Mouse (Mus musculus): ENCODE measurements at regions not wholly inside any gene's neighbourhood (a gene's known extent, or its start where the extent isn't known, plus 50 kb on each side); places are given as distances from the start of the nearest gene placed in this dataset.

DNA sequence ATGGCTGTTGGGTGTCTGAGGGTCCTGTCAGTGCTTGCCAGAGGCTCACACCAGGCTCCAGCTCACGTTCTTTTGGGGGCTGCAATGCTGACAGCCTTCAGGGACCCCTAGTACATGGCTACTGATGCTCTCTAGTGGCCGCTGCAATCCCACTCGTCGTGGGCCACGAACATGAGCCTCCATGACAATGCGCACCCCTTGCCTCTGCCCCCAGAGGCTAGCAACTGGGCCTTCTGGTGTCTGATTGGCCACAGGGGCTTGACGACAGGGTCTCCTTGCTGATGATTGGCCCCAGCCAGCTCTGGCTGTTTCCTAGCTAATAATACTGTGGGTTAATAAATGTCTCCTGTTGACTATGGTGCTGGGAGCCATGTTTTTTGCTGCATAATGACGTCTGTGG lies 61.1 kb downstream of the Rtl1 start:
- Histone ChIP-seq H3K4me3 (ENCODE audit: low read length) (no peak overlapping the region), H3K4me2 (ENCODE audit: low read depth, low read length) (no peak overlapping the region), H3K9me3 (ENCODE audit: control insufficient read depth, low read length) (peaks cover 43% of the 10 kb centered on the region), H3K27ac (ENCODE audit: low read length) (no peak overlapping the region), H3K36me3 (ENCODE audit: control insufficient read depth, insufficient read depth, low read length) (peaks cover 5% of the 10 kb centered on the region; the same call in 1 of the 2 replicates), H3K27me3 (ENCODE audit: control insufficient read depth, insufficient read depth, low read depth, low read length) (no peaks in the 10 kb centered on the region), H3K9ac (ENCODE audit: low read length) (no peak overlapping the region), H3K4me1 (replicated peaks; ENCODE audit: control insufficient read depth, insufficient read depth, low read length) (peaks cover 5% of the 10 kb centered on the region; the same call in 1 of the 2 replicates)
- 86% methylated on average over 8 of the region's 8 CpGs for WGBS
- no peak for ATAC-seq (ENCODE audit: low read depth)

DNA sequence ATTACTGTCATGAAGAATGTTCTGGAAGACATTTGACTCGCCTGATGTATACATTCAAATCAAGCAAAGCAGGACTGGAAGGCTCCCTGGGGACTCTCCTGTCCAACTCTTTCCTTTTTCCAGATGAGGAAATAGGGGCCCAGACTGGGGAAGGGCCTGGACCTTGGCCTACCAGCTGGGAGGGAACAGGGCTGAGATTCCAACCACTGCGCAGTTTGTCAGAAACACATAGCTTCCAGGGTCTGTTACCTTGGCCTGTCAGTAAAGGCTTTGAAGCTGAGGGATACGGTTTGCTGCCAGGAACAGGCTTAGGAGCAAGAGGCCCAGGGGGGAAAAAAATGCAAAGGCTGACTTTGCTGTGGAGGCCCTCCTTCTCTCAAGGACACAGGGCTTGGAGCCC lies 61.5 kb downstream of the Rtl1 start:
- Histone ChIP-seq H3K4me2 (ENCODE audit: low read depth, low read length) (no peak overlapping the region), H3K4me1 (replicated peaks; ENCODE audit: control insufficient read depth, insufficient read depth, low read length) (peaks cover 5% of the 10 kb centered on the region), H3K27ac (ENCODE audit: low read length) (no peak overlapping the region), H3K4me3 (ENCODE audit: low read length) (no peak overlapping the region), H3K27me3 (ENCODE audit: control insufficient read depth, insufficient read depth, low read depth, low read length) (no peaks in the 10 kb centered on the region), H3K9ac (ENCODE audit: low read length) (no peak overlapping the region), H3K9me3 (ENCODE audit: control insufficient read depth, low read length) (peaks cover 43% of the 10 kb centered on the region), H3K36me3 (ENCODE audit: control insufficient read depth, insufficient read depth, low read length) (peaks cover 5% of the 10 kb centered on the region; the same call in 1 of the 2 replicates)
- 83% methylated on average over 3 of the region's 3 CpGs for WGBS
- no peak for ATAC-seq (ENCODE audit: low read depth)

DNA sequence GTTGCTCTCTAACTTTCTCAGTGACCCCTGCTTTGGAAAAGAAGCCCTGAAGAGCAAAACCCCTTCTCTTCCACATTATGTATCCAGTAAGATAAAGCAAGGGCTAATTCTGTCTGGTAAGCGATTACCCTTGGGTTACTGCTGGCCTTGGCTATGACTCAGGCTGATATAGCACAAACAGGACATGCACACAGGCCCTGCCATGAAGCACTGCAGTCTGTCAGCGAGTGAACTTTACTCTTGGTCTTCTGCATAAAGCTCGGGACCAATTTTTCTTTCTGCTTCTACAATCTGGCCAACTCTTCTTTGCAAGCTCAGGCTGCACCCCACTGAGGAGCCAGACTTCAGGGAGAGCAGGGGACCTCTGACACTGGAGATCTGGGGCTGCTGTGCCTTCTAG lies 63.6 kb downstream of the Rtl1 start:
- Histone ChIP-seq H3K27me3 (ENCODE audit: control insufficient read depth, insufficient read depth, low read depth, low read length) (no peaks in the 10 kb centered on the region), H3K4me3 (ENCODE audit: low read length) (no peak overlapping the region), H3K4me1 (replicated peaks; ENCODE audit: control insufficient read depth, insufficient read depth, low read length) (peaks cover 21% of the 10 kb centered on the region), H3K9ac (ENCODE audit: low read length) (no peak overlapping the region), H3K27ac (ENCODE audit: low read length) (no peak overlapping the region), H3K36me3 (ENCODE audit: control insufficient read depth, insufficient read depth, low read length) (peaks cover 5% of the 10 kb centered on the region; the same call in 1 of the 2 replicates), H3K4me2 (ENCODE audit: low read depth, low read length) (no peak overlapping the region), H3K9me3 (ENCODE audit: control insufficient read depth, low read length) (peaks cover 31% of the 10 kb centered on the region)
- ATAC-seq (ENCODE audit: low read depth) = no peak
- 78% methylated on average over 3 of the region's 3 CpGs for WGBS

DNA sequence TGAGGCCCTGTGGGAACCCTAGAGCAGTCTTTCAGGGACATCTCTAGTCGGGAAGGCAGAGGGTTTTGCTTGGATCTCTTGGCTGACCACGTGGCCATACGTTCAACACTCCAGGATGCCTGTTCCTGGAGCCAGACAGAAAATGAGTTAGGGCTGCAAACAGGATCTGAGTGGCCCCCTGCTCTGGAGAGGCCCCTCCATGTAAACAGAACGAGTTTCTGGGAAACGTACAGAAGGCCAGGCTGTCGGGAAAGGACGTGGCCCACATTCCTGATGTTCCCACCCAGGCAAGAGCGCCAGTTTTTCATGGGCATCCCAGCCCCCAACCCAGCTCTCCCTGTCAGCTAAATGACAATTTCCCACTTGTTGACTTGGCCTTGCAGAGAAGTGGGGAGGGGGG lies 67.7 kb downstream of the Rtl1 start:
- ATAC-seq (ENCODE audit: low read depth) = peak; percentile 30; the same call in 1 of the 2 replicates
- H3K27me3 ChIP-seq (ENCODE audit: control insufficient read depth, insufficient read depth, low read depth, low read length) = no peaks in the 10 kb centered on the region
- H3K9me3 ChIP-seq (ENCODE audit: control insufficient read depth, low read length) = peaks cover 21% of the 10 kb centered on the region
- 17% methylated on average over 8 of the region's 8 CpGs for WGBS
- no peak overlapping the region for H3K4me2 ChIP-seq (ENCODE audit: low read depth, low read length)
- no peak overlapping the region for H3K4me3 ChIP-seq (ENCODE audit: low read length)
- peaks cover 33% of the 10 kb centered on the region for H3K4me1 ChIP-seq (replicated peaks; ENCODE audit: control insufficient read depth, insufficient read depth, low read length)
- peak overlapping the region; percentile 71 for H3K27ac ChIP-seq (ENCODE audit: low read length)
- H3K36me3 ChIP-seq (ENCODE audit: control insufficient read depth, insufficient read depth, low read length) = no peaks in the 10 kb centered on the region
- no peak overlapping the region; the same call in 1 of the 2 replicates for H3K9ac ChIP-seq (ENCODE audit: low read length)

DNA sequence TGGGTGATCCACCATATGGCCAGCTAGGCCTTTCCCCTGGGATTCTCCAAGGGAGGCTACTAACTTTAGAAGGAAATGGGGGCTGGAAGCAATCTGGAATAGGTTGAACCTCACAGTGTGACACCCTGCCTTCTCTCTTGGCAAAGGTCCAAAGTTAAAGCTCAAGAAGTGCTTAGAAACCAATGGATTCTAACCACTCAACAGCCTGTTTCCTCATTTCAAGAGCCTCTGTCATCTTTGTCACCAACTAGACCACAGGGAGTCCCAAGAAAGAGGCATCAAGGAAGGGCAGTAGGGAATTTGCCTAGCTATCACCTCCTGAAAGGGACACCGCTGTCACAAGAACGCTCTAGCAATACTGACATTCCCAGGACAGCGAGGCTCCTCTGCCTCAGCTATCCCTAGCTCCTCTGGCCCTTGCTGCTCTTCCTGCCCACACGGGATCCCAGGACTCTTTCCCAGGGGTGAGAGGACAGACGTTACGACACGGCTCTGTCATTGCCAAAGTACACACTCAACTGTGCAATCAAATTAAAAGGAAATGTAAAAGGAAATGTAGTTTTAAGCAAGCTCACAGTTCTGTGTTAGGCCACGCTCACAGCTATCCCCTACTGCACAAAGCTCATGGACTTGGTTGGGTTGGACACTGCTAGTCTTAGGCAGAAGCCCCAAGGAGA lies 68.6 kb downstream of the Rtl1 start:
- ATAC-seq (ENCODE audit: low read depth) = peak; percentile 8; the same call in 1 of the 2 replicates
- Histone ChIP-seq H3K9ac (ENCODE audit: low read length) (no peak overlapping the region), H3K4me1 (replicated peaks; ENCODE audit: control insufficient read depth, insufficient read depth, low read length) (peaks cover 33% of the 10 kb centered on the region), H3K36me3 (ENCODE audit: control insufficient read depth, insufficient read depth, low read length) (no peaks in the 10 kb centered on the region), H3K4me3 (ENCODE audit: low read length) (no peak overlapping the region), H3K27me3 (ENCODE audit: control insufficient read depth, insufficient read depth, low read depth, low read length) (no peaks in the 10 kb centered on the region), H3K4me2 (ENCODE audit: low read depth, low read length) (no peak overlapping the region), H3K27ac (ENCODE audit: low read length) (peak overlapping the region; percentile 71), H3K9me3 (ENCODE audit: control insufficient read depth, low read length) (peaks cover 28% of the 10 kb centered on the region)
- 47% methylated on average over 8 of the region's 8 CpGs for WGBS

DNA sequence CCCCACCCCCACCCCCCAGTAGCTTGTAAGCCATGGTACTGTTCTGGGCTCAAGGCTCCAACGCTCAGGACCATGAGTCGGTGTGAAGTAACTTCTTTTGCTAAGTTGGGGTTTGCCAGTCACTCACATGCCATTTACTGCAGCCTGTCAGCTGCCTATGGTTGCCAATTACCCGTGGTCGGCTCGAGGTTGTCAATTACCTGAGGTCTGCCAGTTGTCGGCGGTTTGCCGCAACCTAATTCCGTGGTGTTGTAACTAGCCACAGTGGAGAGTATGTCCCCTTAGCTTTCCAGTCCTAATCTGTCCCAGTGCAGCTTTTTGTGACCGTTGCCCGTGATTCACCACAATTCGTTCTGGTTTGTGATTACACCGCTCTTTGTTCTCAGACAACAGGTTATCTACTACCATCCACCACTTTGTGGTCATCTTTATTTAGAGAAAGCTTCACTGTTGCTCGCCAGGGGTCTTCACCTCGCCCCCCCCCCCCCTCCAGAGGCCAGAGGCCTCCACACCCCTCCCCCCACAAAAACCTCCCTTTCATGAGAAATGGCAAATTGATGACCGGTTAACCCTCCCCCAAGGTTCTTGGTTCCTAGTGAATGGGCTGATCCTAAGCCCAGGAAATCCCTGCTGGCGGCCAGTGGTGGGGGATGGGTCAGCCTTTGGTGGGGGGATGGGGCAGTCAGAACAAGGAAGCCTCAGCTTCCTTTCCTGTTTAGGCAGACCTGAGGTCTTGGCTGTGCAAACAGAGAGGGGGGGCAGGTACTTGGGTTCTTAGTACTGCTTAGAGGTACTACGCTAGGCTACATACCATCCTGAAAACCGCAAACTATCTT lies 69.7 kb downstream of the Rtl1 start:
- Histone ChIP-seq H3K27ac (ENCODE audit: low read length) (no peak overlapping the region), H3K4me3 (ENCODE audit: low read length) (no peak overlapping the region), H3K4me2 (ENCODE audit: low read depth, low read length) (no peak overlapping the region), H3K27me3 (ENCODE audit: control insufficient read depth, insufficient read depth, low read depth, low read length) (no peaks in the 10 kb centered on the region), H3K36me3 (ENCODE audit: control insufficient read depth, insufficient read depth, low read length) (no peaks in the 10 kb centered on the region), H3K4me1 (replicated peaks; ENCODE audit: control insufficient read depth, insufficient read depth, low read length) (peaks cover 33% of the 10 kb centered on the region), H3K9ac (ENCODE audit: low read length) (no peak overlapping the region), H3K9me3 (ENCODE audit: control insufficient read depth, low read length) (peaks cover 31% of the 10 kb centered on the region)
- ATAC-seq (ENCODE audit: low read depth) = no peak
- 70% methylated on average over 18 of the region's 19 CpGs for WGBS

DNA sequence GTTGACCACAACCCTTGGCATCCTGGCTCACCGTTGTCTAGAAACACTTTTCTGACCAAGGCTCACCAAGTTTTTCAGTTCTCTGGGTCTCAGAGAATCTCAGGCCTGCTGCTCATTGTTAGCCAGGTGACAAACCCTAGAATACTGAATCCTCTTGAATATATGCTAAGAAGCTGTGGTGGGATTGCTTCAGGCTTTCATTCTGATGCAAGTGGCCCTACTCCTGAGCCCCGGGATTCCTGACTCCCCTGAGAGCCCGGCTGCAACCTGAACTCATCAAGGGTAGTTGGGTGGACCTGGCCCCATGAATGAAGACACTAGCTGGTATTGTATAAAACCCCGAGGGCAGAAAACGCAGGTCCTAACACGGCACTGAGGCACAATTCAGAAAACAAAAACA lies 70.6 kb downstream of the Rtl1 start:
- no peak overlapping the region for H3K27ac ChIP-seq (ENCODE audit: low read length)
- no peak overlapping the region for H3K4me3 ChIP-seq (ENCODE audit: low read length)
- H3K36me3 ChIP-seq (ENCODE audit: control insufficient read depth, insufficient read depth, low read length) = no peaks in the 10 kb centered on the region
- WGBS = 76% methylated on average over 6 of the region's 6 CpGs
- H3K4me2 ChIP-seq (ENCODE audit: low read depth, low read length) = no peak overlapping the region
- H3K9me3 ChIP-seq (ENCODE audit: control insufficient read depth, low read length) = peaks cover 31% of the 10 kb centered on the region
- no peak overlapping the region for H3K9ac ChIP-seq (ENCODE audit: low read length)
- H3K27me3 ChIP-seq (ENCODE audit: control insufficient read depth, insufficient read depth, low read depth, low read length) = no peaks in the 10 kb centered on the region
- ATAC-seq (ENCODE audit: low read depth) = no peak
- peaks cover 29% of the 10 kb centered on the region for H3K4me1 ChIP-seq (replicated peaks; ENCODE audit: control insufficient read depth, insufficient read depth, low read length)

DNA sequence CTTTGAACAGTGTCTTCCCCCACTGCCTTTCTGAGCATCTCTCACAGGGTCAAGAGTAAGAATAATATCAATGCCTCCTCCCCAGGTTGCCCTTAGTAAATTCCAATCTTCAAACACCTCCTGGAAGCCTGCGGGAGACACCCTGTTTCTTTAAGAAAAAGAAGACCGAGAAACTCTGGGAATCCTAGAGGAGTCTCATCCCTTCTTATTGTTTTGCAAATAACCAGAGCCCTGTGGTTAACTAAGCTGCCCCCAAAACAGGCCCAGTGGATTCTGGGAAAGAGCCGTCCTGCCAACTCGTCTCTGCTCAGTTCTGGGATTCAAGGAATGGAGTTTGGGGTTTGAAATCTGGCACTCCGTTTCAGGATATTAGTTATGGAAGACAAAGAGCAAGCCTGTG lies 71.2 kb downstream of the Rtl1 start:
- Histone ChIP-seq H3K9me3 (ENCODE audit: control insufficient read depth, low read length) (peaks cover 31% of the 10 kb centered on the region), H3K4me2 (ENCODE audit: low read depth, low read length) (no peak overlapping the region), H3K4me1 (replicated peaks; ENCODE audit: control insufficient read depth, insufficient read depth, low read length) (peaks cover 27% of the 10 kb centered on the region), H3K27ac (ENCODE audit: low read length) (no peak overlapping the region), H3K36me3 (ENCODE audit: control insufficient read depth, insufficient read depth, low read length) (no peaks in the 10 kb centered on the region), H3K9ac (ENCODE audit: low read length) (no peak overlapping the region), H3K4me3 (ENCODE audit: low read length) (no peak overlapping the region), H3K27me3 (ENCODE audit: control insufficient read depth, insufficient read depth, low read depth, low read length) (no peaks in the 10 kb centered on the region)
- WGBS = 73% methylated on average over 5 of the region's 5 CpGs
- no peak for ATAC-seq (ENCODE audit: low read depth)

DNA sequence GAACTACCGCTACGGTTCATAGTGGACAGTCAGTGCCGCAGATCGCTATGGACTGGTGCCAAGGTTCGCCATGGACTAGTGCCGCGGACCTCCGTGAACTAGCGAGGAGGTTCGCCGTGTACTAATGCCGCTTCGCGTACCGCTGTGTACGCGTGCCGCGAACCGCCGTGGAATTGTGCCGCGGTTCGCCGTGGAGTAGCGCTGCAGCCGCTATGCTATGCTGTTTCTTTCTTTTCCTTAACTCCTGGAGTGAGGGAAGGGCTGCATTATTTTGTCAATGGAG lies 71.9 kb downstream of the Rtl1 start:
- WGBS = 45% methylated on average over 27 of the region's 27 CpGs
- no peak overlapping the region for H3K27ac ChIP-seq (ENCODE audit: low read length)
- peaks cover 23% of the 10 kb centered on the region for H3K4me1 ChIP-seq (replicated peaks; ENCODE audit: control insufficient read depth, insufficient read depth, low read length)
- H3K9me3 ChIP-seq (ENCODE audit: control insufficient read depth, low read length) = peaks cover 31% of the 10 kb centered on the region
- no peak for ATAC-seq (ENCODE audit: low read depth)
- peak overlapping the region; percentile 63 for H3K4me2 ChIP-seq (ENCODE audit: low read depth, low read length)
- H3K4me3 ChIP-seq (ENCODE audit: low read length) = peak overlapping the region; percentile 44
- H3K27me3 ChIP-seq (ENCODE audit: control insufficient read depth, insufficient read depth, low read depth, low read length) = no peaks in the 10 kb centered on the region
- peak overlapping the region; percentile 55 for H3K9ac ChIP-seq (ENCODE audit: low read length)
- no peaks in the 10 kb centered on the region for H3K36me3 ChIP-seq (ENCODE audit: control insufficient read depth, insufficient read depth, low read length)

Data from lung, embryonic 16.5 days (tissue).